Mouse (Mus musculus) adrenal gland, adult (tissue): ENCODE measurements around the gene Espn.

Experiments used
- DNase-seq, 2 experiments: peaks; one replicate each; pipeline ENCODE4 v3.0.0; 2022 to 2023; ENCODE audit warnings: low spot score in 1 of 2; ENCODE audit not compliant: inconsistent age in 2 of 2

Espn gene

DNA sequence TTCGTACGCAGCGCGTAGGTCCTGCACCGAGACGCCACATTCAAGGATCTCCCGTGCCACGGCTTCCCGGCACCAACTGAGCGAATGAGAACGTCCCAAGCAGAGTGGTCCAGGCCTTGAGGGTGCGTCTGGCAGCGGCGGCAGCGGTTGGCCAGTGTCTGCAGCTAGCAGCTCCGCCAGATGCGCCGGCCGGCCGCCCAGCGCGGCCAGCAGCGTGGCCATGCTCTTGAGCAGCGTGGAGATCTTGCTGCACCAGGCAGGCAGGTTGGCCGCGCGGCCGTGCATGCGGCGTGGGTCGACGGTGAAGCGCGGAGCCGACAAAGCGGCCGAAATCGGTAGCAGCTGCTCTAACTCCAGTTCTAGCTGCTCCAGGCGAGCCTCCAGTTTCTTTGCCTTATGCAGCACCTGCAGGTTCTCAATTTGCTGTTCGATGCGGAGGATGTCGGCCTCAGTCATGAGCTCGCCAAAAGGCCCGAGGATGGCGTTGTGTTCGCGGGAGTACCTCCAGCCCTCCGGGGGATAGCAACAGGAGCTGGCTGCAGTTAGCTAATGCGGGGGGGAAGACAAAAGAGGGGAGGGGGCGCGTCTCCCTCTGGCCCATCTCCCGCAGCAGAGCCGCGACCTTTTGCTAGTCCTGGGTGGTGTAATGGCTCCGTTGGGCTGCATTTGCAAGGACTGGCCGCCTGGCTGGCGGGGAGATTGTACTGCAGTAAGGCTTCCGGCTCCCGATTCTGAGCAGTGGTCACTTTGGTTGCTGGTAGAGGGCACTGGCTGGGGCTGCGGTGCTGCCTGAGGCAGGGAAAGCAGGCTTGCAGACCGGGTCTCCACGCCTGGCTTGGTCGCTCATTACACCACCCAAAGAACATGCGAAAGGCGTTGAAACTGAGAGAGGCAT is 25.9 kb downstream of the Espn start:
- peak in 1 of 2 experiments; percentile 61 for DNase-seq

DNA sequence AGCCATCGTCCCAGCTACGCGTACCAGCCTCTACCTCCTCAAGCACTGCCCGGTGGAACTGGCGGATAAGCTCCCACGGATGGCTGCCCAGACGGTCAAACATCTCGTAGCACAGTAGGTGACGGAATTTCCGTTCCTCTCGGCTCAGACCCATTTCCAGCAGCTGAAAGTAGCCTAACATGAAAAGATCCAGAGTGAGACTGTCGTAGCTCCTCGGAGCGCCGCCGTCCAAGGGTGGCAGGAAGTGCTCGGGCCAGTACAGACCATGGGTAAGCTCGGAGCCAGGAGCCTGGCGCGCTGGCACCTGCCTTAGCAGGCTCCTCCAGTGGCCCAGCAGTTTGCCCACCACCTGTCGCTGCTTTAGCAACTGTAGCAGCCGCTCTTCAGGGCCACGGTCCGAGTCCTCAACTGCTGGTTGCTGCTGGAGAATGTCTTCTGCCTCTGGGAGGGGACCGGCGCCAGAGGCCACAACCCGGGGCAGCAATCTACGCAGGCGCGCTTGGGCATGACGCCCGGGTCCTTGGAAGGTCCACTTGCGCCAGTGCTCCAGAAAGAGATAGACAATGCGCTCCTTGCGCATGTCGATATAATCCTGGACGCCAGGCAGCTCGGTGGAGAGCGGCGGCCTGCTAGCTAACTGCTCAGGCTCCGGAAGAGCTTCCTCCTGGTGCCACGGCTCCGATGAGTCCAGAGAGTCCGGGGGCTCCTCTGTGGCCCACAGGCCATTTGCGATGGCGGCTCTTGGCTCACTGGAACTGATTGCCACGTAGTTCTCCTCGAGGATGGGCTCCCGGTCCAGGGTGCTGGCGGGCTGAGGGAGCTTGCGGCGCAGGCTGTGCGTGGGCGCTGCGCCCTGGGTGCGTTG is 26.8 kb downstream of the Espn start:
- peak; percentile 51 to 88 for DNase-seq

DNA sequence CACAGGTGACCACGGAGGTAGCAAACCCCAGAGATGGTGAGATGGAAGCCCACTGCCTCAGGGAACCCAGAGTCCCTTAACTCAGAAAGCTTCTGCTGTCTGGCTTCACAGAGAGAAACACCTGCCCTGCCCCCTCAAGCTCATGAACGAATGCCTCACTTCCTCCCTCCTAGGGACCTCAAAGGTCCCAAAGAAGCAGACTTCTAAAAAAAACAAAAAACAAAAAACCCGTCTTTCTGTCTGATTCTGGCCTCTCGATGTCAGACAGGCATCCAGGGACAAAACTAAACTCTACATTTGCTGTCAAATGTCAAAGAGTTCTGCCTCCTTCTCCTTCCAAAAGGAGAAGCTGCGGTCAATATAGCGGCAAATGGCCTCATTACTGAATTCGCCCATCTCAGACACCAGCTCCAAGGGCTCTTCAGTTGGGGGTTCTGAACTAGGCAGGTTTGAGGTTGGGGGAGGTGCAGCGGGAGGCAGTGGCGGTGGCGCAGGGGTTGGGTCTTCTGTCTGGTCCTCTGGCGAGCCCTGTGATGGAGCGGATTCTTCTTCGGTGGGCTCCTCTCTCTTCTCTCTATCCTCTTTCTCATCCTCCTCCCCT is 27.7 kb downstream of the Espn start:
- no peak for DNase-seq

DNA sequence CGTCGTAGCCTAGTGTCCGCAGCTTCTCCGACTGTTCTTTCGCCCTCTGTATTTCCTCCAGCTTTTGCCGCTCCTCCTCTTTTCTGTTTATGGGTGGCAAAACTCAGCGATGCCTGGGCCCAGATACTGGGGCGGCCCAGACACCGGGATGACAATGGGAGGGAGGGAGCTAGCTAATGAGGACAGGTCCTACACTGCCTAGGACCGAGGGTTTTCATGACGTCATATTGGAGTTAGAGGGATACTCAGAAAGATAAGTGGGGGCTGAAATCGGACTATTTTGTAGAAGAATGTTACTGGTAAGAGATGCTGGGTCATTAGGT is 31.0 kb downstream of the Espn start:
- DNase-seq: no peak

DNA sequence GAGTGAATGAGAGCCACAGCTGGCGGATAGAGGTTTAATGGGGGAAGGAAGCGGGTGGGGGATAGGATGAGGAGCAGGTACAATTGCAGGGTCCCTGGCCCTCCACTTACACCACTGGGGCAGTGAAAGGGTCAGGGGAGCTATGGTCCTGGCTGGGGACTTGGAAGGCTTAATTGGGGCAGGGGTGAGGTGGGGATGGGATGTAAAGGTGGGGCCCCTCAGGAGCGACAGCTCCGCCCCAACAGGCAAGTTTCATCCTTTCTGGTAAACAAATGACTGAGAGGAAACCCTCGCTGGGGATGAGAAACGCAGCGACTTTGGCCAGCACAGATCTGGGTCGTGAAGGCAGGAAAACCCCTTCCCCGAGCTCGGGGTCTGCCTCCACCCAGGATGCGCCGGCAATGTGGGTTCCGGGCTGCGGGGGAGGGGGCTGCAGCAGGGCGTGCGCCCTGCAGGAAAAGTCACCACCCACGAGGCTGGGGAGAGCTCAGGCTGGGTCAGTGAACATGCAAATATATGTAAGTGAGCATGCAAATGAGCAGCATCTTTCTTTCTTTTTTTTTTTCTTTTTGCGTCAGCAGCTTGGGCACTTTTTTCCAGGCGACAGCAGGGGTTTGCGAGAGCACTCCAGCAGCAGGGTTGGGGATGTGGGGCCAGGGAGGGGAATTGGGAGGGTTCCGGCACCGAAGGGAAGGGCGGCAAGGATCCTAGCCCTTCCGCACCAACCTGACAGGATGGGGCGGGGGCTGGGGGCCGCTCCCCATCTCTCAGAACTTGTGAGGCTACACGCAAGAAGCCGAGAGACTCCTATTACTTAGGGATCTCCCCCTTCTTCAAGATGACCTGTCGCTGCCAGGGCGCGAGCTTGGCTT is 31.6 kb downstream of the Espn start:
- no peak for DNase-seq

DNA sequence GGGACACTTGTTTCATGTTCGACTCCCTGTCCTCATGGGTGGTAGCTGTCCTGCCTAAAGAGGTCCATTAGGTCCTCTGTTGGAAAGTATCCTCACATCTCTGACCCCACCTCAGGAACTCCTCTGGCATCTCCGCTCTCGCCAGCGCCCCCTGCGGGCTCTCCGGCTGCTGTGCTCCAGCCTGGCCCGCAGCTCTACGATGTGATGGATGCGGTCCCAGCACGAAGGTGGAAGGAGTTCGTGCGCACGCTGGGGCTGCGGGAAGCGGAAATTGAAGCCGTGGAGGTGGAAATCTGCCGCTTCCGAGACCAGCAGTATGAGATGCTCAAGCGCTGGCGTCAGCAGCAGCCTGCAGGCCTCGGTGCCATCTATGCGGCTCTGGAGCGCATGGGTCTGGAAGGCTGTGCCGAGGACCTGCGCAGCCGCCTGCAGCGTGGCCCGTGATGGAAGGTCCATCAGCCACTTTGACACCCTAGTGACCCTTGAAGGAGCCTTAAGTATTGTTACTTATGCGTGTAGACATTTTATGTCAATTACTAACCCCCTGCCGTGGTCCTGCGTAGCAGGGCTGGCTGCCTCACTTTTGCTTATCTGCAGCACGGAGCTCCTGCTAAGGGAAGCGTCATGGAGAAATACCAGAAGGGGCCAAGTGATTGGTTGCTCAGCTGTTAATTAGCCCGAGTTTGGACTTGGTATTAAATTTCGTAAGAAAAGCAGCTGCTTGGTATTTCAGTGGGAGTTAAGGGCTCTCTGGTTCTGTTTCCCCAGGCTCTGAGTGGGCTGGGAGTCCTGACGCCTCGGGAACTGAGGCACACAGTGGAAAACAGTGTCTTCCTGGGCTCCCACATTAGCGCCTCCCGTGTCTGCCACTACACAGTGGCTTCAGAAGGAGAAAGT is 32.5 kb downstream of the Espn start:
- peak in 1 of 2 experiments; percentile 65 for DNase-seq

DNA sequence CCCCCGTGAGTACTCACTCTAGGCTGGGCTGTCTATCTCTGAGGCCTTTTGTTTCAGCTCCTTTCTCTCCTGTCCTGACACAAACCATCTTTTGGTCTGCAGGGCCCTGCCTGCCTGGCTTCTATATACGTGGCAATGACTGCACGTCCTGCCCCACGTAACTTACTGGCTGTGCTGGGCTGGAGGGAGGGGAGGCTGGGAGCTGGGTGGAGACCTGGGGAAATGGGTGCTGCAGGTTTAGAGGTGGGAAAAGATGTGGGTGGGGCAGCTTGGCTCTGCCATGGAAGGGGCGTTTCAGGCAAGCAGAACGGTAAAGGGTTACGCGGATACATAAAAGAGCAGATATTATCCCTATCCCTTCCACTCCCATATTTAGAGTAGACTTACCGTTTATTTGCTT is 34.6 kb downstream of the Espn start:
- no peak for DNase-seq

DNA sequence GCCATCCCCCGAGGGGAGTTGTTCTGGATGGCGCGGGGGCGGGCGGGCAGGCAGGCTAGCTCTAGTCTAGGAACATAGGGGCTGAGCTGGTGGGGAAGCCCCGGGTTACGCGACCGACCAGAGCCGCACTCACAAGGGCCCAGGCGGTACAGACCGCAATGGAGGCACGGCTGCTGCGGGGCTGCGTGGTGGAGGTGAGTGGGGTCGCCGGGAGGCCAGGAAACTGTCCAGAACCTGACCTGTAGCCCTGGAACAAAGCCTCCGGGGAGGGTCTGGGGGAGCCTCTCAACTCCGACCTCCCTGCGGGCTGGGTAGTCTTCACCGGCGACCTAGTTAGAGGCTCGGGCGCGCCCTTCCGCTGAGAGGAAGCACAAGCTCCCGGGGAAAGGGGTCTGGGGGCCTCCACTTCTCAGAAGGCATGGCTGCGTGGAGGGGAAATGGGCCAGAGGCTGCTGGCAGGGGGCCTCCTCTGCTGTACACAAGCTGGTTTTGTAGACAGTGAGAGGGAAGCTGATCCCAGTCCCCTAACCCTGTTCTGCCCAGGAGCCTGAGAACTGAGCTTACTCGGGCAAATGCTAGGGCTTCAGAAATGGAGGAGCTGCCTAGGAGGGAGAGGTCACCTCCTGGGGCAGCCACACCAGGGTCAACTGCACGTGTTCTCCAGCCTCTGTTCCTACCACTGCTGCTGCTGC is 36.1 kb downstream of the Espn start, which contains the start of gene Tnfrsf25:
TSS of gene Tnfrsf25 (plus strand) at position 14 of the 692 bp plus-strand sequence.
- DNase-seq: no peak

DNA sequence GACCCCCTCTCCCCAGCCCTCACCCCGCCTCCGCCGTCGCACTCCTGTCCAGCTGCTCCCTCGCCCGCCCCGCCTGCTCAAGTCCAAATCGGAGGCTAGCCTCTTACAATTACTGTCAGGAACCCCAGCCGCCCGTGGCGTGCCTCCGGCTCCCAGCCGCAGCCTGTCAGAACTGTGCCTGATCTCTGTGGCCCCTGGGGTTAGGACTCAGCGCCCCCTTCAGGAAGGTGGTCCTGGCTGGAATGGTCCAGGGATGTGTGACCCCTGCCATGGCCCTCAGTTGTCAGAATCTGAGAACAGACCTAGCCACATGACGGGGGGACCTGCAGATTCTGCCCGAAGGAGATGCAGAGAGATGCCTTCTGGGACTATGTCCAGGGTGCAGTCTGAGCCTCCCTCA is 38.1 kb downstream of the Espn start:
- no peak for DNase-seq

DNA sequence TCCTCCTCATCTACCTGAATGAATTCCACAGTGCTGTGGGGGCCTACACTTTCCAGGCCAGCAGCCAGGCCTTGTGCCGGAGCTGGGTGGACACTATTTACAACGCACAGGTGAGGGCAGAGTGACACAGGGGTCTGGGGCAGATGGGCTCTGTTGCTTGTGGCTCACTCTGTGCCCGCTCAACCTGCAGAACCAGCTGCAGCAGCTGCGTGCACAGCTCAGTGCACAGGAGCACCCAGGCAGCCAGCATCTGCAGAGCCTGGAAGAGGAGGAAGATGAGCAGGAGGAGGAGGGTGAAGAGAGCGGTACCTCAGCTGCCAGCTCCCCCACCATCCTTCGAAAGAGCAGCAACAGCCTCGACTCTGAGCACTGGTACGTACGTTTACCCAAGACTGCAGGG is 39.8 kb downstream of the Espn start:
- no peak for DNase-seq

DNA sequence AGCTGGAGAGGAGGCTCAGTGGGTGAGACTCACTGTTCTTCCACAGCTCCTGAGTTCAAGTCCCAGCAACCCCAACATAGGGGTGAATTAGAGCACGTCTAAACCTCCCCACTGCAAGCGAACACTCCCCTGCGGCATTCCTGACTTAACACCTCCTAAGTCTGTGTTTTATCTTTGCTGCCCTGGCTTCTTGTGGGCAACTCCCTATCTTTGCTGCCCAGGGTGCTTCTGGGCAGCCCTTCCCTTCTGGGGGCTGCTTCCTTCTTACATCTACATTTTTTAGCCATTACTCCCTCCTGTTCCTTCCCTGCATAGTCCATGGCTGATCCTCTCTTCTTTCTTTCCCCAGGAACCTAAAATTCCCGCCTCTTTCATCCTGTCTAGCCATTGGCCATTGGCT is 41.5 kb downstream of the Espn start:
- no peak for DNase-seq

DNA sequence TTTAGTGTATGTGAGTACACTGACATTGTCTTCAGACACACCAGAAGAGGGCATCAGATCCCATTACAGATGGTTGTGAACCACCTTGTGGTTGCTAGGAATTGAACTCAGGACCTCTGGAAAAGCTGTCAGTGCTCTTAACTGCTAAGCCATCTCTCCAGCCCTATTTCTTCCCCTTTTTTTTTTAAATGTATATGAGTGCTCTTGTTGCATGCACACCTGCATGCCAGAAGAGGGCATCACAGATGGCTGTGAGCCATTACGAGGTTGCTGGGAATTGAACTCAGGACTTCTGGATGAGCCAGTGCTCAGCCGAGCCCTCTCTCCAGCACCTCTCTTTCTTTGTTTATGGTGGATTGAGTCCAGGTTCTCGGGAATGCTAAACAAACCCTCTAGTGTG is 42.7 kb downstream of the Espn start:
- no peak for DNase-seq

DNA sequence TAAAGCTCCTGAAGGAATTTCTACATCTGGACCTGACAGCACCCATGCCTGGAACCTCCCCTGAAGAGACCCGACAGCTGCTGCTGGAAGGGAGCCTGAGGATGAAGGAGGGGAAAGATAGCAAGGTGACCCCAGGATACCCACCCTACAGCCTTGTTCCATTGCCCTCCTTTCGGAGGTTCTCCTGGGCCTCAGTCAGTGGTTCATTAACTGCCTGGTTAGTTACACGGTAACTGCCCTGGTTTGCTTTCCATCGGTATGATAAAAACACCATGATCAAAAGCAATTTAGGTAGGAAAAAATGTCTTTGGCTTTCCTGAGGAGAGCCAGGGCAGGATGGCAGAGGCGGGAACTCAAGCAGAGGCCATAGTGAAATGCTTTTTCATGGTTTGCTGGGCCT is 43.5 kb downstream of the Espn start:
- DNase-seq: no peak

DNA sequence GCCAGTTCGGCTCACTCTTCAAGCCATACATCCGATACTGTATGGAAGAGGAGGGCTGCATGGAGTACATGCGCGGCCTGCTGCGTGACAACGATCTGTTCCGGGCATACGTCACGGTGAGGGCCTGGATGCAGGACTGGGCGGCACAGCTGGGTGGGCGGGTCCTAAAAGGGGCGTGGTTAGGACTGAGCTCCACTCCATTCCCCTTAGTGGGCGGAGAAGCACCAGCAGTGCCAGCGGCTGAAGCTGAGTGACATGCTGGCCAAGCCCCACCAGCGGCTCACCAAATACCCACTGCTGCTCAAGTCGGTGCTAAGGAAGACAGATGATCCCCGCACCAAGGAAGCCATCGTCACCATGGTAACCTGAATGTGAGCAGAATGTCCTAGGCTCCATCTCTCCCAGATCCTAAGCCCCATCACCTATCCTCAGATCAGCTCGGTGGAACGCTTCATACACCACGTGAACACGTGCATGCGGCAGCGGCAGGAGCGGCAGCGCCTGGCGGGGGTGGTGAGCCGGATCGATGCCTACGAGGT is 44.1 kb downstream of the Espn start:
- peak; percentile 90 to 94 for DNase-seq

DNA sequence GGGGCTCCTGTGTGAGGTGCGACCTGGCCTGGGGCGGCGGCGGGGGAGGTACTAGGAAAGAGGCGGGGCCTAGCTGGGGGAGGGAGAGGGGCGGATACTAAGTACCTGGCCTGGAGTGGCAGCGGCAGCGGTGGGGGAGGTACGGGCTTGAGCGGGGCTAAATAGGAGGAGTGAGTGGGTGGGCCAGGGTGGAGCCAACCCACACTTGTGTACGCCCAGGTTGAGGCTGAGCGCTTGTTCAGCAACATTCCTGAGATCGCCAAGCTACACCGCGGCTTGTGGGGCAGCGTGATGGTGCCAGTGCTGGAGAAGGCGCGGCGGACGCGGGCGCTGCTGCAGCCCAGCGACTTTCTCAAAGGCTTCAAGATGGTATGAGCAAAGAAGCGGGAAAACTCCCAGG is 44.7 kb downstream of the Espn start:
- DNase-seq: peak; percentile 50 to 72

DNA sequence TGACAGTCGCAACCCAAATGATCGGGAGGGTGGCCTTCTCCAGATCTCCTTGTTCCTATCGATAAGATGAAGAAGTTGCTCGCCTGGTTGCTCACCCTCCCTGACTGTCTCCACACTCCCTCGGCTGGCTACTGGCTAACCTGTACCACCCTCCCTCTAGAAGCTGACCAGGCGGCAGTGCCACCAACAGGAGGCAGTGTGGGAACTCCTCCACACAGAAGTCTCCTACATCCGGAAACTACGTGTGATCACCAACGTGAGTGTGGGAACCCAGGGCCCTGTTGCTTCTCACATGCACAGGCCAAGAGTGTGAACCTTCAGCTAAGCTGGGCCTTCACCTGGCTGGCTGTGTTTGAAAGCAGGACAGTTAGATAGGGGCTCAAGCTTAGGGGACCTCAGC is 45.4 kb downstream of the Espn start:
- no peak for DNase-seq

DNA sequence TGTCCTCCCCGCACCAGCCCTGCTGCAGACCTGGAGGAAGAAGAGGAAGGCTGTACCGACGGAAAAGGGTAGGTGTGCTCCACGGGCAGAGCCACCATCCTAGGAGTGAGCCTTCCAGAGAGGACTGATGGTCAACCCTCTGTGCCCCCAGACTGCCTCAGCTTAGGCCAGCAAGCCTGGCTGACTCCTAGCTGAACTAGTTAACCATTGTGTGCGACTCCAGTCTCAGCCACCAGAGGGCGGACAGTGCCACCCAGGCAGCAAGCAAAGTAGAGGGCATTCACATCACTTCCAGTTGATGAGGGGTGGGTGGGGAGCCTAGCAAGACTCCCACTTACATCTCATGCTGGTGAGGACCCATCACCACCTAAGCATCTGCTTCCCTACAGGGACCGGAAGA is 49.1 kb downstream of the Espn start:
- peak; percentile 66 to 88 for DNase-seq

DNA sequence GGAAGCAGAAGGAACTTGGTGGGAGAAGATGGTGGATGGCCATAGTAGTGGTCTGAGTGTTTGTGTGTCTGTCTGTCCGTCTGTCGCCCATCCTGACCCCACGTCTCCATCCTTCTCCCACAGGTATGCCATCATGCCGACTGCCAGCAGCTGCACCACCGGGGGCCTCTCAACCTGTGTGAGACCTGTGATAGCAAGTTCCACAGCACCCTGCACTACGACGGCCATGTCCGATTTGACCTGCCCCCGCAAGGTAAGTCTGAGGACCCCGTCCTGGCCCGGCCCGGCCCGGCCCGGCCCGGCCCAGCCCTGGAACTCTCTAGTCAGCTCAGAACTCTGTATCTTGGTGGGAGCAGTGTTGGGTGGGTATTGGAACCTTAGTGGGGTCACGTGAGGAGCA is 50.2 kb downstream of the Espn start:
- DNase-seq: no peak

DNA sequence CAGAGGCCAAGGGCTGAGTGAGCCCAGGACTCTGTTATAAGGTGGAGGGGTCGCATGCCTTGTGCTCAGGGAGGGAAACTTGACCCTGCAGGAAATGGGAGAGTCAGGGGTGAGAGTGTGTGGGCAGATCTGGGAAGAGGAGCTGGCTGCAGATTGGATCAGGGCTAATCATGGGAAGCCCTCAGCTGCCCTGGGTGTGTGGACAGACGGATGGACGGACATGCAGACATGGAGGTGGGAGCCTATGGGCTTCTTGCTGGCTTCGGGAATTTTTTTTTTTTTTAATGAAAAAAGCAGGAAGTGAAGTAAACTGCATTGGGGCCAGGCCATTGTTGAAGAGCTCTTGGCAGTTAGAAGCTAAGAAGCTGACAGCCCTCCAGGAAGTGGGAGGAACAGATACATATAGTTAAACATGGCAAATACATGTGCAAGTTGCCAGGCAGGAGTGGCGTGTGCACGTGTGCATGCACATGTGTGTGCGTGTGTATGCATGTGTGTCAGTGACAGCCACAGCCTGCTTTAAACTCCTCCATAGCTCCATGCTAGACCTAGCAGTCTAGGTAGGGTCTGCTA is 51.0 kb downstream of the Espn start:
- DNase-seq: no peak
